Mouse (Mus musculus): ENCODE measurements at regions not wholly inside any gene's neighbourhood (a gene's known extent, or its start where the extent isn't known, plus 50 kb on each side); places are given as distances from the start of the nearest gene placed in this dataset.
A peak's percentile ranks its signal among the peaks of the same experiment; 100 is the strongest.

- no peak for DNase-seq
Measured at GRCm38 (mm10) chr3:154513566-154513965, 82.9 kb upstream of the Cryz start.

- no peak for DNase-seq
Measured at GRCm38 (mm10) chr3:154510160-154510559, 86.4 kb upstream of the Cryz start.

- DNase-seq = no peak
Measured at GRCm38 (mm10) chr3:154509394-154509793, 87.1 kb upstream of the Cryz start.

GRCm38 (mm10) chr3:154493387-154493920 is 103.1 kb upstream of the Cryz start:
- DNase-seq = no peak

- DNase-seq = no peak
Measured at GRCm38 (mm10) chr3:154472426-154472825, 124.1 kb upstream of the Cryz start.

GRCm38 (mm10) chr3:154467581-154468374 is 128.7 kb upstream of the Cryz start:
- peak; percentile 21 to 60 for DNase-seq

GRCm38 (mm10) chr3:154458208-154458607 is 127.7 kb upstream of the Lhx8 start:
- peak in 1 of 2 experiments; percentile 12 for DNase-seq

- no peak for DNase-seq
Measured at GRCm38 (mm10) chr3:154453025-154453424, 122.6 kb upstream of the Lhx8 start.

- DNase-seq = no peak
Measured at GRCm38 (mm10) chr3:154452585-154452984, 122.1 kb upstream of the Lhx8 start.

- DNase-seq = no peak
Measured at GRCm38 (mm10) chr3:154451169-154451568, 120.7 kb upstream of the Lhx8 start.

- DNase-seq = no peak
Measured at GRCm38 (mm10) chr3:154443351-154444075, 113.1 kb upstream of the Lhx8 start.

- peak; percentile 21 to 50 for DNase-seq
Measured at GRCm38 (mm10) chr3:154441454-154441853, 111.0 kb upstream of the Lhx8 start.

GRCm38 (mm10) chr3:154440899-154441298 is 110.4 kb upstream of the Lhx8 start:
- DNase-seq = no peak

GRCm38 (mm10) chr3:154430856-154431255 is 100.4 kb upstream of the Lhx8 start:
- DNase-seq = no peak

- no peak for DNase-seq
Measured at GRCm38 (mm10) chr3:154429666-154430065, 99.2 kb upstream of the Lhx8 start.

- DNase-seq = no peak
Measured at GRCm38 (mm10) chr3:154424589-154424988, 94.1 kb upstream of the Lhx8 start.

- DNase-seq = no peak
Measured at GRCm38 (mm10) chr3:154421461-154421950, 91.0 kb upstream of the Lhx8 start.

GRCm38 (mm10) chr3:154418177-154418832 is 87.8 kb upstream of the Lhx8 start:
- DNase-seq = no peak

GRCm38 (mm10) chr3:154414358-154414757 is 83.9 kb upstream of the Lhx8 start:
- DNase-seq = no peak

- no peak for DNase-seq
Measured at GRCm38 (mm10) chr3:154410292-154410691, 79.8 kb upstream of the Lhx8 start.

- no peak for DNase-seq
Measured at GRCm38 (mm10) chr3:154402081-154402480, 71.6 kb upstream of the Lhx8 start.

GRCm38 (mm10) chr3:154393626-154394025 is 63.2 kb upstream of the Lhx8 start:
- DNase-seq = no peak

GRCm38 (mm10) chr3:154391629-154392028 is 61.2 kb upstream of the Lhx8 start:
- no peak for DNase-seq

Data from cerebellum, postnatal 25 days (tissue).